Mouse (Mus musculus): ENCODE measurements at regions not wholly inside any gene's neighbourhood (a gene's known extent, or its start where the extent isn't known, plus 50 kb on each side); places are given as distances from the start of the nearest gene placed in this dataset.
"Not testable (repeated sequence)": the region's sequence is repeated elsewhere in the genome, so short reads cannot be mapped to it uniquely, and the experiment has no call there.

DNA sequence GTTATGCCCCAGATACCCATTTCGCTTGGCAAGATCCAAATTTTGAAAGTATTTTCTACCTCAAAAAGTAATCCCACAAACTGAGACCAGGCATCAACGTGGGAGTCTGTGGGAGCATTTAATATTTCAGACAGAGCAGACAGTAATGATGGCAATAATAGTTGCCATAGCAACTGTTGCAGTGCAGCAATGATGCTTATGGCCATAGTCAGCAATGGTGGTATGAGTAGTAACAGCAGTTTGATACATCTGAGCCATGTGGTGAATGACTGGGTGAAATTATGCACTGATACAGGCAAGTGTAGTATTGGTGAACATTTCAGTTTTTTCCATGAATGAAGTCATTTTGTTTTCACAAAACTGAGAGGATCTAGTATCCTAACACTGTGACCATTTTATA, 600.8 kb upstream of the Igfbp3 start:
- no peak overlapping the region for H3K4me3 ChIP-seq (ENCODE audit: low read depth, low read length)
- 88% methylated on average over 2 of the region's 2 CpGs for WGBS
- no peaks in the 10 kb centered on the region for H3K36me3 ChIP-seq (ENCODE audit: control insufficient read depth, insufficient read depth, low read length)
- no peak overlapping the region for H3K4me2 ChIP-seq (replicated peaks; ENCODE audit: low read depth, low read length)
- ATAC-seq (ENCODE audit: low FRiP score), result no peak
- H3K9me3 ChIP-seq (ENCODE audit: control insufficient read depth, low read length), result no peaks in the 10 kb centered on the region
- no peak for DNase-seq (ENCODE audit: low spot score)
- no peaks in the 10 kb centered on the region for H3K4me1 ChIP-seq (replicated peaks; ENCODE audit: control insufficient read depth, insufficient read depth, low read length)
- H3K27me3 ChIP-seq (ENCODE audit: control insufficient read depth, insufficient read depth, low read length), result no peaks in the 10 kb centered on the region
- no peak overlapping the region for H3K9ac ChIP-seq (ENCODE audit: low read depth, low read length)
- H3K27ac ChIP-seq (ENCODE audit: low read depth, low read length), result no peak overlapping the region

- no peak for ATAC-seq (ENCODE audit: low FRiP score)
- H3K4me2 ChIP-seq (replicated peaks; ENCODE audit: low read depth, low read length), result no peak overlapping the region
- DNase-seq (ENCODE audit: low spot score), result no peak
- no peaks in the 10 kb centered on the region for H3K36me3 ChIP-seq (ENCODE audit: control insufficient read depth, insufficient read depth, low read length)
- H3K4me1 ChIP-seq (replicated peaks; ENCODE audit: control insufficient read depth, insufficient read depth, low read length), result no peaks in the 10 kb centered on the region
- H3K4me3 ChIP-seq (ENCODE audit: low read depth, low read length), result no peak overlapping the region
- H3K9ac ChIP-seq (ENCODE audit: low read depth, low read length), result no peak overlapping the region
- no peaks in the 10 kb centered on the region for H3K27me3 ChIP-seq (ENCODE audit: control insufficient read depth, insufficient read depth, low read length)
- H3K9me3 ChIP-seq (ENCODE audit: control insufficient read depth, low read length), result no peaks in the 10 kb centered on the region
- WGBS, result 85% methylated on average over 2 of the region's 2 CpGs
- H3K27ac ChIP-seq (ENCODE audit: low read depth, low read length), result no peak overlapping the region
Measured at GRCm38 (mm10) chr11:7812436-7812835, 598.7 kb upstream of the Igfbp3 start.

DNA sequence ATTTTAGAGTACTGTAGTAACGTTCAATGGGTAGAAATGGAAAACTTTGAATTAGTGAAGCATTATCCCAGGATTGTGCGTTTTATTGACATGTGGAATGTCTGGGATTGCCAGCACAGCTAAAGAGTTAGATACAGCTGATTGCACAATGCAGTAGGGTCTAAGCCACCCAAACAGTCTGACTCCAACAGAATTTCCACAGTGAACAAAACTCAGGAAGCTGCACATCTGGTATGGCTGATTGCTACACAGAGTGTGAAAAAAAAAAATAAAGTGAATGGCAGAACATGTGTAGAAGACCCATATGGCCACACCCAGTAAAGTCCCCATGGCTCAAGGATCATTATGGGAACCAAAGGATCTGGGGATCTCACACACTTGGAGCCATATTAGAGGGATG, 596.0 kb upstream of the Igfbp3 start:
- ATAC-seq (ENCODE audit: low FRiP score), result no peak
- H3K9me3 ChIP-seq (ENCODE audit: control insufficient read depth, low read length), result no peaks in the 10 kb centered on the region
- 89% methylated on average over 2 of the region's 2 CpGs for WGBS

DNA sequence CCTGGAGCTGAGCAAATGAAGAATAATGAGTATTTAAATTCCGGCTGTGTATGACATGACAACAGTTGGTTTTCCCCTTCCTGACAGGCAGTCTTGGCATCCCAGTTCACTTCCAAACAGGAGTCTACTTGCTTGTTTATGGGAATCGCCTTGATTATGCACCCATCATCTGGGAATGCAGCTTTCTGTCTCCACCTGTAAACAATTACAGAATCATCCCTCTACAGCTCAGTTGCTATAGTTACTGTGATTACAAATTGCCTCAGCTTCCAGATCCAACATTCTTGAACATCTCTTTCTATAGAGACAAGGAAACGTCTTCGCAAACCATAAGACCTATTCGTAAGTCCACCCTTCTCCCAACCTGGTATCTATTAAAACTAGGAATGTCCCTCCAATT, 582.6 kb upstream of the Igfbp3 start:
- no peaks in the 10 kb centered on the region for H3K9me3 ChIP-seq (ENCODE audit: control insufficient read depth, low read length)
- no peaks in the 10 kb centered on the region for H3K36me3 ChIP-seq (ENCODE audit: control insufficient read depth, insufficient read depth, low read length)
- no peak overlapping the region for H3K4me2 ChIP-seq (replicated peaks; ENCODE audit: low read depth, low read length)
- no peaks in the 10 kb centered on the region for H3K4me1 ChIP-seq (replicated peaks; ENCODE audit: control insufficient read depth, insufficient read depth, low read length)
- 82% methylated on average over 5 of the region's 5 CpGs for WGBS
- H3K4me3 ChIP-seq (ENCODE audit: low read depth, low read length), result no peak overlapping the region
- DNase-seq (ENCODE audit: low spot score), result no peak
- H3K27me3 ChIP-seq (ENCODE audit: control insufficient read depth, insufficient read depth, low read length), result no peaks in the 10 kb centered on the region
- H3K9ac ChIP-seq (ENCODE audit: low read depth, low read length), result no peak overlapping the region
- no peak for ATAC-seq (ENCODE audit: low FRiP score)
- no peak overlapping the region for H3K27ac ChIP-seq (ENCODE audit: low read depth, low read length)

More for the DNA sequence above, 596.0 kb upstream of the Igfbp3 start:
- Histone ChIP-seq H3K4me2 (replicated peaks; ENCODE audit: low read depth, low read length) (no peak overlapping the region), H3K27me3 (ENCODE audit: control insufficient read depth, insufficient read depth, low read length) (no peaks in the 10 kb centered on the region), H3K4me1 (replicated peaks; ENCODE audit: control insufficient read depth, insufficient read depth, low read length) (no peaks in the 10 kb centered on the region), H3K9ac (ENCODE audit: low read depth, low read length) (no peak overlapping the region), H3K4me3 (ENCODE audit: low read depth, low read length) (no peak overlapping the region), H3K27ac (ENCODE audit: low read depth, low read length) (no peak overlapping the region), H3K36me3 (ENCODE audit: control insufficient read depth, insufficient read depth, low read length) (no peaks in the 10 kb centered on the region)
- DNase-seq (ENCODE audit: low spot score), result no peak

- no peak for ATAC-seq (ENCODE audit: low FRiP score)
- H3K9ac ChIP-seq (ENCODE audit: low read depth, low read length), result no peak overlapping the region
- no peaks in the 10 kb centered on the region for H3K4me1 ChIP-seq (replicated peaks; ENCODE audit: control insufficient read depth, insufficient read depth, low read length)
- H3K4me2 ChIP-seq (replicated peaks; ENCODE audit: low read depth, low read length), result no peak overlapping the region
- H3K36me3 ChIP-seq (ENCODE audit: control insufficient read depth, insufficient read depth, low read length), result no peaks in the 10 kb centered on the region
- H3K27me3 ChIP-seq (ENCODE audit: control insufficient read depth, insufficient read depth, low read length), result no peaks in the 10 kb centered on the region
- WGBS, result 70% methylated on average over 1 of the region's 1 CpGs
- no peak for DNase-seq (ENCODE audit: low spot score)
- no peak overlapping the region for H3K4me3 ChIP-seq (ENCODE audit: low read depth, low read length)
- no peaks in the 10 kb centered on the region for H3K9me3 ChIP-seq (ENCODE audit: control insufficient read depth, low read length)
- H3K27ac ChIP-seq (ENCODE audit: low read depth, low read length), result no peak overlapping the region
Measured at GRCm38 (mm10) chr11:7794206-7794605, 580.5 kb upstream of the Igfbp3 start.

DNA sequence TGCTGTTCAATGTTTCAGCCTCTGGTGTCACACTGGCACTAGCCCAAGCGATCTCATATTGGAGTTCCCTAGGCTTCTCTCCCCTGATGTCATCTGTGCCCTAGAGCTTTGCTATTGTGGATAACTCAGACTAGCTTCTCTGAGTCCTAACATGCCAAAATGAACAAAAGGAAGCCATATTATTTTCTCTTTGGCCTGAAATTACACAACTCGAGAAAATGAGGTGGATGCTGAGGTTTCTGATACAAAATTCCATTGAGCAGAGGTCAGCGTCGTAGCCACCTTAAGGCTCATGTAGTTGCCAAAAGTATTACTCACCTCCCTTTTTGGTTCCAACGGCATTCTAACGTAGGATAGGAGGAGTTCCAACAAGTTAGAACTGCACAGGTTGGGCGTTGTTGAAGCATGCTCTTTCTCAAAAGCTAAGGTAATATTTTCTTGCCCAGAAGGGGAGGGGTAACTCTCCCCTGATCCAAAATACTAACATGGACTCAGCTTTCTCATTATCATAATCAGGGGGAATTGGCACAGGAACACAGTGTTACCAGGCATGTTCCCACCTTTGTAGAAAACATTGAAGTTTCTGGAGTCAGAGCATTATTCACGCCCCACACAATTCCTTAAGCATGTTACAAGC, 566.9 kb upstream of the Igfbp3 start:
- H3K9me3 ChIP-seq (ENCODE audit: control insufficient read depth, low read length), result no peaks in the 10 kb centered on the region
- no peak overlapping the region for H3K4me3 ChIP-seq (ENCODE audit: low read depth, low read length)
- H3K4me1 ChIP-seq (replicated peaks; ENCODE audit: control insufficient read depth, insufficient read depth, low read length), result no peaks in the 10 kb centered on the region
- H3K4me2 ChIP-seq (replicated peaks; ENCODE audit: low read depth, low read length), result no peak overlapping the region
- H3K27me3 ChIP-seq (ENCODE audit: control insufficient read depth, insufficient read depth, low read length), result no peaks in the 10 kb centered on the region
- 85% methylated on average over 8 of the region's 8 CpGs for WGBS
- H3K36me3 ChIP-seq (ENCODE audit: control insufficient read depth, insufficient read depth, low read length), result no peaks in the 10 kb centered on the region
- DNase-seq (ENCODE audit: low spot score) (no peak), ATAC-seq (ENCODE audit: low FRiP score) (no peak)
- H3K27ac ChIP-seq (ENCODE audit: low read depth, low read length), result no peak overlapping the region
- no peak overlapping the region for H3K9ac ChIP-seq (ENCODE audit: low read depth, low read length)

- H3K4me2 ChIP-seq (replicated peaks; ENCODE audit: low read depth, low read length); H3K27ac ChIP-seq (ENCODE audit: low read depth, low read length); H3K4me3 ChIP-seq (ENCODE audit: low read depth, low read length); H3K27me3 ChIP-seq (ENCODE audit: control insufficient read depth, insufficient read depth, low read length); H3K36me3 ChIP-seq (ENCODE audit: control insufficient read depth, insufficient read depth, low read length); ATAC-seq (ENCODE audit: low FRiP score); H3K4me1 ChIP-seq (replicated peaks; ENCODE audit: control insufficient read depth, insufficient read depth, low read length); H3K9me3 ChIP-seq (ENCODE audit: control insufficient read depth, low read length); H3K9ac ChIP-seq (ENCODE audit: low read depth, low read length); DNase-seq (ENCODE audit: low spot score): not testable (repeated sequence)
Measured at GRCm38 (mm10) chr11:7775361-7775760, 561.6 kb upstream of the Igfbp3 start.

GRCm38 (mm10) chr11:7765303-7765702, 551.6 kb upstream of the Igfbp3 start:
- no peaks in the 10 kb centered on the region for H3K4me1 ChIP-seq (replicated peaks; ENCODE audit: control insufficient read depth, insufficient read depth, low read length)
- H3K36me3 ChIP-seq (ENCODE audit: control insufficient read depth, insufficient read depth, low read length), result no peaks in the 10 kb centered on the region
- DNase-seq (ENCODE audit: low spot score) (no peak), ATAC-seq (ENCODE audit: low FRiP score) (no peak)
- no peak overlapping the region for H3K27ac ChIP-seq (ENCODE audit: low read depth, low read length)
- H3K27me3 ChIP-seq (ENCODE audit: control insufficient read depth, insufficient read depth, low read length), result no peaks in the 10 kb centered on the region
- H3K4me3 ChIP-seq (ENCODE audit: low read depth, low read length), result no peak overlapping the region
- 86% methylated on average over 1 of the region's 1 CpGs for WGBS
- no peaks in the 10 kb centered on the region for H3K9me3 ChIP-seq (ENCODE audit: control insufficient read depth, low read length)
- H3K4me2 ChIP-seq (replicated peaks; ENCODE audit: low read depth, low read length), result no peak overlapping the region
- no peak overlapping the region for H3K9ac ChIP-seq (ENCODE audit: low read depth, low read length)

- H3K27me3 ChIP-seq (ENCODE audit: control insufficient read depth, insufficient read depth, low read length), result no peaks in the 10 kb centered on the region
- no peak overlapping the region for H3K4me2 ChIP-seq (replicated peaks; ENCODE audit: low read depth, low read length)
- H3K9me3 ChIP-seq (ENCODE audit: control insufficient read depth, low read length), result no peaks in the 10 kb centered on the region
- no peak for DNase-seq (ENCODE audit: low spot score)
- no peaks in the 10 kb centered on the region for H3K4me1 ChIP-seq (replicated peaks; ENCODE audit: control insufficient read depth, insufficient read depth, low read length)
- no peak for ATAC-seq (ENCODE audit: low FRiP score)
- WGBS, result 75% methylated on average over 6 of the region's 6 CpGs
- H3K9ac ChIP-seq (ENCODE audit: low read depth, low read length), result no peak overlapping the region
- no peak overlapping the region for H3K4me3 ChIP-seq (ENCODE audit: low read depth, low read length)
- no peak overlapping the region for H3K27ac ChIP-seq (ENCODE audit: low read depth, low read length)
- no peaks in the 10 kb centered on the region for H3K36me3 ChIP-seq (ENCODE audit: control insufficient read depth, insufficient read depth, low read length)
Measured at GRCm38 (mm10) chr11:7758862-7759467, 545.2 kb upstream of the Igfbp3 start.

All from hindbrain, embryonic 11.5 days (tissue).